Mouse (Mus musculus): ENCODE data around the gene Fam174b. TPM values are rescaled to one million over a fixed set of nuclear protein-coding genes. Genes with fewer than 3 reads are reported as not detected.

Gene Fam174b
- polyA plus RNA-seq, 1 experiment from 2014 or later = 26.6 TPM

GRCm38 (mm10) chr7:73816255-73816996 lies 76.3 kb downstream of the Fam174b start:
- Histone ChIP-seq H3K4me3 (replicated peaks) (no peak overlapping the region), H3K4me1 (replicated peaks) (peaks cover 7% of the 10 kb centered on the region; the same call in 1 of the 2 replicates), H3K27me3 (no peaks in the 10 kb centered on the region), H3K4me2 (no peak overlapping the region), H3K9ac (replicated peaks) (no peak overlapping the region), H3K9me3 (no peaks in the 10 kb centered on the region), H3K36me3 (no peaks in the 10 kb centered on the region), H3K27ac (no peak overlapping the region)
- no peak for ATAC-seq (ENCODE audit: insufficient number of reproducible peaks, insufficient read depth, low FRiP score, low TSS enrichment, low read depth)
- WGBS = 76% methylated on average over 8 of the region's 8 CpGs

- Histone ChIP-seq H3K27me3 (no peaks in the 10 kb centered on the region), H3K27ac (no peak overlapping the region), H3K36me3 (no peaks in the 10 kb centered on the region), H3K4me3 (replicated peaks) (no peak overlapping the region), H3K9ac (replicated peaks) (no peak overlapping the region), H3K4me1 (replicated peaks) (no peaks in the 10 kb centered on the region), H3K9me3 (no peaks in the 10 kb centered on the region), H3K4me2 (no peak overlapping the region)
- ATAC-seq (ENCODE audit: insufficient number of reproducible peaks, insufficient read depth, low FRiP score, low TSS enrichment, low read depth) = no peak
- 83% methylated on average over 17 of the region's 17 CpGs for WGBS
Observed at GRCm38 (mm10) chr7:73819366-73819765, 79.3 kb downstream of the Fam174b start.

Small RNA genes within 50 kb of the gene (microRNA-seq; reads per million reads assigned to microRNA genes)
- not detected for gene Mir7234

Other genes with a start within 250 kb of the Fam174b start
- gene Chd2, start 198.5 kb upstream of the Fam174b start, polyA plus RNA-seq (2016; fragmentation: Nextera tagmentation; extraction: Ambion mirVana) = 66.8 and 70.3 TPM in 2 replicates